Mouse (Mus musculus) embryonic fibroblast, embryonic 13.5 days (primary cell): Measurements from ENCODE around the gene Rab11fip3.

Experiments used
- CTCF ChIP-seq: IDR thresholded peaks from 2 replicates; pipeline ENCODE4 v1.5.1; 2011; ENCODE audit warnings: mild to moderate bottlenecking, control low read depth, low read length, moderate library complexity, borderline replicate concordance; ENCODE audit not compliant: insufficient read depth
- POLR2A ChIP-seq: IDR thresholded peaks from 2 replicates; pipeline ENCODE4 v1.6.1; 2011; ENCODE audit warnings: low read depth, mild to moderate bottlenecking, control low read depth, low read length, moderate library complexity

DNA sequence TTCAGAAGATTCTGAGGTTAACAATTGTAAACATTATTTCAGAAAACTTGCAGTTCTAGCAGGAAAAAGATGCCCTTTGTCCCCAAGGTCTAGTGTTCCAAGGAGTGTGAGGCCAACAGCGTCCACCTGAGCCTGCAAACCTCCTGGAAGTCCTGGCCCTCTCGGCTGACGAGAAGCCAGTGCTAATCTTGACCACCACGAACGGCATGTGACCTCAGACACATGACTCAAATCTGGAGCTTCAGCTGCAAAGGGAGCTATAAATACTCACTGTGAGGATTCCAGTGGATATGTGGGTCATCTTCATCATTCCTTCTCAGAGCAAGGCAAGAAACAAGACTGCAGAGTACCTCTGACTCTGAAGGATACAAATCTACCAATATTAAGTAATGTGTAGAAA, 51.4 kb downstream of the Rab11fip3 start:
- TF ChIP-seq CTCF (no peak), POLR2A (no peak)
